Mouse (Mus musculus): ENCODE results near the gene Vmn2r11. TPM values are rescaled to one million over a fixed set of nuclear protein-coding genes. Genes with fewer than 3 reads are reported as not detected.
A peak's percentile ranks its signal among the peaks of the same experiment; 100 is the strongest.
"Not testable (repeated sequence)": the region's sequence is repeated elsewhere in the genome, so short reads cannot be mapped to it uniquely, and the experiment has no call there.

The Vmn2r11 gene
- not detected in 2 replicates for polyA plus RNA-seq (2016; fragmentation: Nextera tagmentation; extraction: Ambion mirVana)

DNA sequence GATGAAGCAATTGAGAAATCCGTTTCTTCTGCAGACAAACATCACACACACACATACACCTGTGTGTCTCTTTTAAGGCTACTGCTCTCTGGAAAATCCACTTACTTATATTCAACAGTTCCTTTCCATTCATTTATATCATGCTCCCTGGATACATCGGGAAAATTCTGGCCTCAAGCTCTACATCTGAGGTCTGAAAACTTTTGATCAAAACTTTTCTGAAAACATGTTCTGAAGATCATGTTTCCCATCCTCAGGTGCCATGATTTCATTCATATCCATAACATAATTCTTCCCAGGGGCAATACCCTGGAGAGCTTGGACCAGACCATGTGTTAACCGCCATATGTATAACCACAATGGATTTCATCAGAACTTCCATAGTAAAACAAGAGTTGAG, at the start of gene Vmn2r11:
Gene Vmn2r11 (minus strand): TSS at position 101 of the 400 bp plus-strand sequence.
- not testable (repeated sequence) for H3K36me3 ChIP-seq; H3K9me3 ChIP-seq (replicated peaks); H3K27ac ChIP-seq; H3K4me3 ChIP-seq; DNase-seq (ENCODE audit: low spot score); H3K27me3 ChIP-seq (ENCODE audit: low read depth, poor library complexity, severe bottlenecking); H3K4me1 ChIP-seq
- 88% methylated on average over 3 of the region's 3 CpGs for WGBS

DNA sequence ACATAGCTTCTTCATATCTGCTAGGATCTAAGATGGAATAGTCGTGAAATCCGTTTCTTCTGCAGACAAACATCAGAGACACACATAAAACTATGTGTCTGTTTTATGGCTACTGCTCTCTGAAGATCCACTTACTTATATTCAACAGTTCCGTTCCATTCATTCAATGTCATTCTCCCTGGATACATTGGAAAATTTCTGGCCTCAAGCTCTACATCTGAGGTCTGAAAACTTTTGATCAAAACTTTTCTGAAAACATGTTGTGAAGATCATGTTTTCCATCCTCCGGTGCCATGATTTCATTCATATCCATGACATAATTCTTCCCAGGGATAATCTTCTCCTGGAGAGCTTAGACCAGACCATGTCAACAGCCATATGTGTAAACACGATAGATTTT, 38.5 kb upstream of the Vmn2r11 start, which contains the start of gene Vmn2r12:
Gene Vmn2r12 (minus strand): TSS at position 101 of the 400 bp plus-strand sequence.
- 93% methylated on average over 5 of the region's 5 CpGs for WGBS
- H3K36me3 ChIP-seq; H3K9me3 ChIP-seq (replicated peaks); H3K4me3 ChIP-seq; DNase-seq (ENCODE audit: low spot score); H3K27me3 ChIP-seq (ENCODE audit: low read depth, poor library complexity, severe bottlenecking); H3K27ac ChIP-seq; H3K4me1 ChIP-seq: not testable (repeated sequence)

DNA sequence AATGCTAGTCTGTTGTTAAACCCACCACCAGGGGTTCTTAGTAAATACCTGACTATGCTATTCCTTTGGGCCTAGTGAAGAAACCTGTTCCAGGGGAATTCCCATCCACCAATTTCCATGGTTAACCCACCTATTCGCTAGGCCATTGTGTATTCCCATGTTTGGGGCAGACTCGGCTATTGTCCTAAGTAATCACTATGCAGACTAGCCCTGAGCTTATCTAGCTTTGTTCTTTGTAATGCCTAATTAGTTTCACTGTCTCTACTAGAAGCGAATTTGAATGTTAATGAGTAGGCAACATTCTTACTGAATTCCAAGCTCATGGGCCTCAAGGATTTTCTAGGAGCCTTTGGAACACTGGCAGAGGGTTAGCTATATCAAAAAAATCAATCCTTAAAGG, 37.1 kb upstream of the Vmn2r11 start:
- H3K9me3 ChIP-seq (replicated peaks); H3K4me3 ChIP-seq; H3K27me3 ChIP-seq (ENCODE audit: low read depth, poor library complexity, severe bottlenecking); H3K36me3 ChIP-seq; DNase-seq (ENCODE audit: low spot score); H3K27ac ChIP-seq; H3K4me1 ChIP-seq: not testable (repeated sequence)
- WGBS, result 82% methylated on average over 3 of the region's 3 CpGs

DNA sequence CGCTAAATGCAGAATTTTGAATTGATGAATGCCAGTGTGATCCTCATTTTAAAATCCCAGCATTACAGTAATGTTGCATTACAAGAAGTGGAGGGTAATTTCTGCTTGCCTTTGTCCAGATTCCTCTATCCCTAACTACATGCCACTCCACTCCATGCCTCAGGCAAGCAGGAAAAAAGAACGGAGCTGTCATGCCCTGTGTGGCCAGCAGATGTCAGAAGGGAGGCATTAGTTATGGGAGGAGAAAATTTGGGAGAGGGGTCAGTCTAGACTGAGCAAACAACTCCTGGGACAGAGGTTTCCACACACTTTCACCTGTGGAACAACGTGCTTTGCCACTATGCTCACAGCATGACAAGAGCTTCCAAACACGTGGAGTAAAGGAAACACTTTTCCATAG, 12.6 kb upstream of the Vmn2r11 start:
- H3K4me3 ChIP-seq; H3K9me3 ChIP-seq (replicated peaks); H3K27me3 ChIP-seq (ENCODE audit: low read depth, poor library complexity, severe bottlenecking); H3K36me3 ChIP-seq; H3K4me1 ChIP-seq; H3K27ac ChIP-seq: not testable (repeated sequence)
- peak; percentile 28 for DNase-seq (ENCODE audit: low spot score)
- 48% methylated on average over 4 of the region's 4 CpGs for WGBS

DNA sequence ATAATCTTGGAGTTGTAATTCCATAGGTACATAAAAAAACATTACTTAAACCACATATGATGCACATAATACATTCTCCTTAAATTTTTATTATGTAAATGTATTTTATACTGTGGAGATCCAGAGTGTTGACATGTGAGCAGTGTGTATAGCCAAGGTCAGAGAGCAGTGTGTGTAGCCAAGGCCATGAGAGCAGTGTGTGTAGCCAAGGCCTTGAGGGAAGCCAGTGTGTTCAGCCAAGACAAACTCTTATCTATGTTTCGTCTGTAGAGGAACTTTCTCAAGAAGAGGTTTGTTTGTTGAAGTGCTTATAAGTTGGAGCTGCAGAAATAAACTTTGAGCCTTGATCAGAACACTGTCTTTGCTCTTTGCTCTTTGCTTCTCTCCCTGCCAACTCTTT, 4.1 kb downstream of the Vmn2r11 start:
- Histone ChIP-seq H3K4me1 (no peaks in the 10 kb centered on the region), H3K9me3 (replicated peaks) (no peaks in the 10 kb centered on the region), H3K4me3 (no peak overlapping the region), H3K27me3 (ENCODE audit: low read depth, poor library complexity, severe bottlenecking) (no peaks in the 10 kb centered on the region), H3K27ac (no peak overlapping the region), H3K36me3 (no peaks in the 10 kb centered on the region)
- WGBS, result 83% methylated on average over 1 of the region's 1 CpGs
- no peak for DNase-seq (ENCODE audit: low spot score)

DNA sequence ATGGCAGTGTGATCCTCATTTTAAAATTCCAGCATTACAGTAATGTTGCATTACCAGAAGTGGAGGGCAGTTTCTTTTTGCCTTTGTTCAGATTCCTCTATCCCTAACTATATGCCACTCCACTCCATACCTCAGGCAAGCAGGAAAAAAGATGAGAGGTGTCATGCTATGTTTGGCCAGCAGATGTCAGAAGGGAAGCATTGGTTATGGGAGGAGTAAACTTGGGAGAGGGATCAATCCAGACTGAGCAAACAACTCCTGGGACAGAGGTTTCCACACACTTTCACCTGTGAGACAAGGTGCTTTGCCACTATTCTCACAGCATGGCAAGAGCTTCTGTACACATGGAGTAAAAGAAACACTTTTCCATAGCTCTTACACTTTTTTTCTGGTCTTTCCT, 26.8 kb downstream of the Vmn2r11 start:
- no peaks in the 10 kb centered on the region for H3K9me3 ChIP-seq (replicated peaks)
- no peak for DNase-seq (ENCODE audit: low spot score)
- H3K27ac ChIP-seq, result no peak overlapping the region
- H3K27me3 ChIP-seq (ENCODE audit: low read depth, poor library complexity, severe bottlenecking), result no peaks in the 10 kb centered on the region
- H3K4me3 ChIP-seq, result no peak overlapping the region
- H3K4me1 ChIP-seq, result no peaks in the 10 kb centered on the region
- H3K36me3 ChIP-seq, result no peaks in the 10 kb centered on the region

DNA sequence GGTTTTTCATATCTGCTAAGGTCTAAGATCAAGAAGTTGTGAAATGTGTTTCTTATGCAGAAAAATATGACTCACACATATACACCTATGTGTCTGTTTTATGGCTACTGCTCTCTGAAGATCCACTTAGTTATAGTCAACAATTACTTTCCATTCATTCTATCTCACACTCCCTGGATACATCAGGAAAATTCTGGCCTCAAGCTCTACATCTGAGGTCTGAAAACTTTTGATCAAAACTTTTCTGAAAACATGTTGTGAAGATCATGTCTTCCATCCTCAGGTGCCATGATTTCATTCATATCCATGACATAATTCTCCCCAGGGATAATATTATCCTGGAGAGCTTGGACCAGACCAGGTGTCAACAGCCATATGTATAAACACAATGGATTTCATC, 52.9 kb downstream of the Vmn2r11 start, which contains the start of gene Vmn2r10:
Gene Vmn2r10 (minus strand): TSS at position 101 of the 400 bp plus-strand sequence.
- DNase-seq (ENCODE audit: low spot score); H3K9me3 ChIP-seq (replicated peaks); H3K27ac ChIP-seq; H3K36me3 ChIP-seq; H3K27me3 ChIP-seq (ENCODE audit: low read depth, poor library complexity, severe bottlenecking); H3K4me1 ChIP-seq; H3K4me3 ChIP-seq: not testable (repeated sequence)

Other genes with a start within 250 kb of the Vmn2r11 start
- gene Vmn2r9, start 207.0 kb downstream of the Vmn2r11 start, polyA plus RNA-seq (2016; fragmentation: Nextera tagmentation; extraction: Ambion mirVana), result not detected in 2 replicates
- gene Vmn2r10, start 53.0 kb downstream of the Vmn2r11 start, polyA plus RNA-seq (2016; fragmentation: Nextera tagmentation; extraction: Ambion mirVana), result not detected in 2 replicates
- not detected in 2 replicates for gene Vmn2r12, start 38.4 kb upstream of the Vmn2r11 start, polyA plus RNA-seq (2016; fragmentation: Nextera tagmentation; extraction: Ambion mirVana)
- not detected in 2 replicates for gene Vmn2r13, start 132.6 kb upstream of the Vmn2r11 start, polyA plus RNA-seq (2016; fragmentation: Nextera tagmentation; extraction: Ambion mirVana)
- not detected in 2 replicates for gene Vmn2r14, start 165.1 kb upstream of the Vmn2r11 start, polyA plus RNA-seq (2016; fragmentation: Nextera tagmentation; extraction: Ambion mirVana)
- not detected in 2 replicates for gene Vmn2r15, start 238.1 kb upstream of the Vmn2r11 start, polyA plus RNA-seq (2016; fragmentation: Nextera tagmentation; extraction: Ambion mirVana)

All from limb, embryonic 10.5 days (tissue).